Mouse (Mus musculus): ENCODE data around the gene Brwd1.

DNA sequence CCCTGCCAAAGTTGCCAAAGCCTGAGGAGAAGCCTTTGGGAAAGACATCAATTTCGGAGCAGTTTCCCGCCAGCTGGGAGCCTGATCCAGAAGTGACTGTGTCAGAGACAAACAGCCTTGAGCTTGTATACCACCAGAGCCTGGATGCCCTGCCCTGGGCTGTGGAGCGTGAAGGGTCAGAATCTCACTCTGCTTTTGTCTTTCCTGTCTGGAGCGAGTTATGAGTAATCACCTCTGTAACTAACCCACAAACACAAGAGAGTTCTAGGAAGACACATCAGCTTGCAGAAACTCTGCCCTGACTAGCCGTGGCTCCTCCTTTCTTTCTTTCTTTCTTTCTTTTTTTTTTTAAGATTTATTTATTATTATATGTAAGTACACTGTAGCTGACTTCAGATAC is 13.6 kb upstream of the Brwd1 start:
- TF ChIP-seq POLR2A (IDR thresholded peaks at IDR 0.05; ENCODE audit: borderline replicate concordance, insufficient read depth, low read length): no peak
- TF ChIP-seq CTCF (IDR thresholded peaks at IDR 0.05; ENCODE audit: borderline replicate concordance, insufficient read depth, low read depth, low read length): no peak

All from cerebellum, adult 2 months (tissue).